Mouse (Mus musculus) liver (tissue): ENCODE results near the gene Tmem253.

Experiments used
- DNase-seq: peaks from one replicate; pipeline ENCODE4 v3.0.0-alpha.2; 2020; ENCODE audit warnings: mixed read lengths

Gene Tmem253

GRCm38 (mm10) chr14:52015445-52016100 lies at the start of gene Tmem253:
Tmem253 (plus strand) TSS chr14:52015658.
- DNase-seq: no peak

- DNase-seq: no peak
Observed at GRCm38 (mm10) chr14:51967400-51967799, 48.1 kb upstream of the Tmem253 start.

DNA sequence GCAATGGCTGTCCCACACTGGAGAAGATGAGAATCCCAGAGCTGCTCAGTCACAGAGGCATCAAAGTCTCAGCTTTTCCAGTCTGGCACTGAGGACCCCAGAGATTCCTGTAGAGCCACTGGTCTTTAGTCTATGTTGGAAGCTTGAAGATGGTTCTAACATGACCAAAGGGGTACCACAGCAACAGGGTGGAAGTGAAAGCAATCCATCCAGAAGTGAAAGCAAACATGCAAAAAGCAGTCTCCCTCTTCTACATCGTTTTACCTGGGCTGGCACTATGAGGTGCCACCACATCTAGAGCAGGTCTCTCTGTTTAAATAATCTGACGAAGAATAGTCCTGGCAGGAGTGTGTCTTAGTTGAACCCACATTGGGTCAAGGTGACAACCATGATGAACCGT lies 36.2 kb upstream of the Tmem253 start:
- DNase-seq: no peak

DNA sequence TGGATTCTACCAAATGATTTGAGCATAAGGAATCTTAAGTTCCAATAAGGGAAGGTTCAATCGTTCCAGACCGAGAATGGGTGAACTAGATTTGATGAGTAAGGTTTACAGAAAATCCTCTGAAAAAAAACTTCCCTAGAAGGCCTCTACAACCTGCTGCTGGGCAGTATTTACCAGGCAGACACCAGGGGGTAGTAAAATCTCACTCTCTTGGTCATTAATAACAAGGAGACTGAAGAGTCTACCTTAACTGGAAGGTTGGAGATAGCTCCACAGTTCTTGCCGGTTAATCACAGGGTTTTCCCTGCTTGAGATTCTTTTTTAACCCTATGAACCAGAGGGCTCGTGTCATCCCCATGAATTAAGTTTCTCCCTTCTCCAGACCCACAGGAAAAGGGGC lies 32.2 kb upstream of the Tmem253 start:
- no peak for DNase-seq

GRCm38 (mm10) chr14:51983855-51984246 lies 31.6 kb upstream of the Tmem253 start:
- DNase-seq: no peak

DNA sequence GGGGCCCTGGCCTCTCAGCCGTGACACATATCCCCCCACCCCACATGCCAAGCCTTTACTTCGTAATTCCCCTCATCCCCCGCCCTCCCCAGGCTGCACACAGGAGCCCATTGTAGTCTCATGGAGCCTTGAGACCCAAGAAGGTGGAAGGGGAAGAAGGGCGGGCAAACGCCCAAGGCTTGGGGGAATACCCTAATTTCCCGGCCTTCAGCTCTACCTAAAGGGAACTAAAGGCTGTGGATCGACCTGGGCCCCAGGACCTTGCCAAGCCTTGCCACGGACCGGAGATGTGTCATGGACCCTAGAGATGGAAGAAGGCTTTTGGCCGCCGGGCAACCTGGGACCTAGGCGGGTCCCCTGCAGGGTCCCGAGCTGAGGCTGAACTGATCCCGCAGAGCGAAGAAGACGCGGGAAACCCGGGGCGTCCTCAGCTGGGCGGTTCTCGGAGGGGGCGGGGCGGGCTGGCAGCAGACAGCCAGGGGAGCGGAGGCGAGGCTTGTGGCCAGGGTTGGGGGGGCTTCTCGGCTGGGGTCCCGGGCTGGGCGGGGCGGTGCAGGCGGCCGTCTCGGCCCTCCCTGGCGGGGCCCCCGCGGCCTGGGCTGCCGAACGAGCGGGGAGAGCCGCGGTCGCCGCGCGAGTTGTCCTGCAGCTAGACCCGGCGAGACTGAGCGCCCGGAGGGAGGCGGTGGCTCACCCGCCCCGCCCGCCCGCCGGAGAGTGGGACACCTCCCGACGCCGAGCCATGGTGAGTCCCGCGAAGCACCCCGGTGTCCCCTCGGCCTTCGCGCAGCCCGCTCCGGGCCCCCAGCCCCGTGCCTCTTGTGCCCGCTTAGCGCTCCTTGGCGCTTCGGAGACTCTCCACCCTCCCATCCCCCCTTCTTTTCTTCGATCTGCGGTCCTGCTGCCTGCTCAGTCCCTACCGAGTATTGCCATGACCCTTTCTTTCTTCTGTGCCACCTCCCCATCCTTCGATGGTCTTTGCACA lies 30.9 kb upstream of the Tmem253 start, which contains the start of gene Arhgef40:
Arhgef40 (plus strand) TSS at position 473 of the 985 bp plus-strand sequence.
- DNase-seq: peak; percentile 87

DNA sequence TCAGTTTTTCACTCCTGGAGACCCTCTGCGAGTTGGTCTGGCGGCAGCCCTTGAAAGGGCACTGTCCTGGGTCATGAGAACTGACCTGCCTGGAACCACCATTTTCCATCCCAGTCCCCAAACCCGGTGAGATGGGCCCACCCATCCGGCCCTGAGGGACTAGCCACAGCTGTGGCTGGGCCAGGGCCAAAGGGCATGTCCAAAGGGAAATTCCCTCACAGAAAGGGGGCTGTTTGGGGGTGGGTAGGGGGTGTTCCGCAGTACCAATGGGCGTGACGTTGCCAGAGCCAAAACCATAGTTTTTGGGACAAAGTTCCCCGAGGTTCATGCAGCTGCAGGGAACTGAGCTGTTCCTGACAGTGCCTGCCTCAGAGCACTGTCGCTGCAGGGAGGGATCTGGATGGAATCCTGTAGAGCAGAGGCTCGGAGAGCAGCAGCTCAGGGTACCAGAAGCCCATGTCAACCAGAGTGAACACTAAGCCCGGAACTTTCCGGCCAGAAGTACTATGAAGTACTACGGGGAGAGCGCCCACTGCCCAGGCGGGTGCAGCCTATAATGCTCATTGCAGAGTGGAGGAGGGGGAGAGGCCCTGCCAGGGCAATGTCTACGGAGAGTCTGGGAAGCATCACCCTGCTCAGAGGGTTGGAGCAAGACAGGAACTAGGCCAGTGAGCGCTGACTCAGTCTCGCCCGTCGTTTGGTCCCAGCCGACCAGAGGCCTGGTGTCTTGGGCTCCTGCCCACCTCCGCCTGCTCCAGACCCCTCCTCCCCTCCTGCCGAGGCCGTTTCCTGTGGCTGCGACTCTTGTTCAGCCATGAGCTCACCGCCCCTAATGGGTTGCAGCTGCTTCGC lies 29.9 kb upstream of the Tmem253 start:
- peak; percentile 71 for DNase-seq

- DNase-seq: no peak
Observed at GRCm38 (mm10) chr14:51986153-51986505, 29.3 kb upstream of the Tmem253 start.

DNA sequence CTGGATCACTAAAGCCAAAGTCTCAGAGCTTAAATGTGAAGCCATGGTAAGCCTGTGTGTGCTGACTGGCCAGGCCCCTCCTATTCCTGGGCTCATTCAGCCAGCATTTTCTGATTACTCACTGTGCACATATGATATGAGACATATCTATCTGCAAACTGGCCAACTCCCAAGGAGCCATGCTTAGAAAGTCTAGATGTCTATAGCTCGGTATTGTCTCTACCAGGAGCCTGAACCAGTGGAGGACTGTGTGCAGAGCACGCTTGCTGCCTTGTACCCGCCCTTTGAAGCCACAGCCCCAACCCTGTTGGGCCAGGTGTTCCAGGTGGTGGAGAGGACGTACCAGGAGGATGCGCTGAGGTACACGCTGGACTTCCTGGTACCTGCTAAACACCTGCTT lies 28.3 kb upstream of the Tmem253 start:
- DNase-seq: peak; percentile 64

GRCm38 (mm10) chr14:51988731-51989130 lies 26.7 kb upstream of the Tmem253 start:
- no peak for DNase-seq

DNA sequence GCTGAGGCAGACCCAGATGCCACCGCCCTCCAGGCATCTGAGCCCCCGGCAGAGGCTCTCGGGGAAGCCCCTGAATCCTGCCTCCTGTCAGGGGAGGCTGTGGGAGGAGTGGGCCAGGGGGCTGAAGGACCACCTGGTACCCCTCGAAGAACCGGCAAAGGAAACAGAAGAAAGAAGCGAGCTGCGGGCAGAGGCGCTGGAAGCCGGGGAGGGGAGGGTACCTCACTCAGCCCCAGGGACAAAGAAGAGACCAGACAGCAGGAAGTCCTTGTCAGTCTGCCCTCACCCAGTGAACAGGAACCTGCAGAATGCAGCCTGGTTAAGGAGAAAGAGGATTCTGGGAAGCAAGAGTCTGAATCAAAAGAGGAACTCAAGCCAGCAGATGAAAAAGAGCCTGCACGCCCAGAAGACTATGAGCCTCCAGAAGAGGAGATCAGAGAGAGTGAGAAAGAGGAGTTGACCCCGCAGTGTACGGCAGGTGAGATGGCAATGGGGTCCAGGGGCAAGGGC lies 25.9 kb upstream of the Tmem253 start:
- no peak for DNase-seq

DNA sequence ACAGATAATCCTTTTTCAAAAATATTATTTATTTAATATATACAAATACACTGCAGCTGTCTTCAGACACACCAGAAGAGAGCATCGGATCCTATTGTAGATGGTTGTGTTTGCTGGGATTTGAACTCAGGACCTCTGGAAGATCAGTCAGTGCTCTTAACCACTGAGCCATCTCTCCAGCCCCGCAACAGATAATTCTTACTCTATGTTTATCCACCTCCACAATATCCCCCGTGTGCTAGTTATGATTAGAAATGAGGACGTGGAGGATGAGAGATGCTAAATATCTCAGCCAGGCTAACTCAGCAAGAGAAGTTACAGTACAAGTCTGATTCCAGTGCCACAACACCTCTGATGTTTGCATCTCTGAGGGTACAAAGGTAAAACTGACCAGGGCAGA lies 21.0 kb upstream of the Tmem253 start:
- no peak for DNase-seq

GRCm38 (mm10) chr14:51995219-51995871 lies 20.1 kb upstream of the Tmem253 start:
- DNase-seq: no peak

DNA sequence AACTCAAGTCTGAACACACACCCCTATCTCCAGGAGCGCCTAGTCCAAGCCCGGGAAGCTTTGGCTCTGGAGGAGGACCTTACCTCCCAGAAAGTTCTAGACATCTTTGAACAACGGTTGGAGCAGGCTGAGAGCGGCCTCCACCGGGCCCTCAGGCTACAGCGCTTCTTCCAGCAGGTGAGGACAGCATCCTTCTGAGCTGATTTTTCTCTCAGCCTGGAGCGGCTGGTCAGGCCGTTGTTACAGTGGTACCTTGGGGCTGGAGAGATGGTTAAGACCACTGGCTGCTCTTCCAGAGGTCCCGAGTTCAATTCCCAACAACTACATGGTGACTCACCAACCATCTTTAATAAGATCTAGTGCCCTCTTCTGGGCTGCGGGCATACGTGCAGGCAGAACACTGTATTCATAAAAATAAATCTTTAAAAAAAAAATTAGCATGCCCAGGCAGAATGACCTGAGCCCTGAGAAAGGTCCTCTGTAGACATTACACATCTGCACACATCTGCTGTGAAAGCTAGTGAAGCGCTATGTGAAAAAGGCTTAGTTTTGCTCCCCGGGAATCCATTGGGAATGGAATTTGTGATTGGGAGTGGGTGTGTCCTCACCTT lies 19.1 kb upstream of the Tmem253 start:
- DNase-seq: no peak

DNA sequence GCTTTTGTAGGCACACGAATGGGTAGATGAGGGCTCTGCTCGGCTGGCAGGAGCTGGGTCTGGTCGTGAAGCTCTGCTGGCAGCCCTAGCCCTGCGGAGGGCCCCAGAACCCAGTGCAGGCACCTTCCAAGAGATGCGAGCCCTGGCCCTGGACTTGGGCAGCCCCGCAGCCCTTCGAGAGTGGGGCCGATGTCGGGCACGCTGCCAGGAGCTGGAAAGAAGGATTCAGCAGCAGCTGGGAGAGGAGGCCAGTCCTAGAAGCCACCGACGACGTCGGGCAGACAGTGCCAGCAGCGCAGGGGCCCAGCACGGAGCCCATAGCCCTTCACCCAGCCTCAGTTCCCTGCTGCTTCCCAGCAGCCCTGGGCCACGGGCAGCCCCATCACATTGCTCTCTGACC lies 18.6 kb upstream of the Tmem253 start:
- DNase-seq: no peak

GRCm38 (mm10) chr14:51997483-51997882 lies 18.0 kb upstream of the Tmem253 start:
- no peak for DNase-seq

DNA sequence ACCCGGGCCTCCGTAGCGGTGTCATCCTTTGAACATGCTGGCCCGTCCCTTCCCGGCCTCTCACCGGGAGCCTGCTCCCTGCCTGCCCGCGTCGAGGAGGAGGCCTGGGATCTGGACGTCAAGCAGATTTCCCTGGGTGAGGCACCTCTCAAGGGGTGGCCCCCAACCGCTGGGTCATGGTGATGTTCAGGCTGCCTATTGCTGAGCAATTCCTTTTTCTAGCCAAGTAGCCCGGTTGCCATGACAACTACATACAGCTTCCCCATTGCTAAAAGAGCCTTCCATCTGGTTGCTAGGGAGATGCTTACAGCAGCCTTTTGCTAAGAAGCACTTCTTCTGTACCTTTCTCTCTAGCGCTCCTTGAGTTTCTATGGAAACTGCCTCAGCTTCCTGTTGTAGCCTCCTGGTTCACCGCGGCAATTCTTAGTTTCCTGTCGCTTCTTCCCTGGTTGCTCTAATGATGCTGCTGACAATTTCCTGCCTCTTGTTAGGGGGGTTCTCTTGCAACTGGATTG lies 11.4 kb upstream of the Tmem253 start:
- DNase-seq: no peak

DNA sequence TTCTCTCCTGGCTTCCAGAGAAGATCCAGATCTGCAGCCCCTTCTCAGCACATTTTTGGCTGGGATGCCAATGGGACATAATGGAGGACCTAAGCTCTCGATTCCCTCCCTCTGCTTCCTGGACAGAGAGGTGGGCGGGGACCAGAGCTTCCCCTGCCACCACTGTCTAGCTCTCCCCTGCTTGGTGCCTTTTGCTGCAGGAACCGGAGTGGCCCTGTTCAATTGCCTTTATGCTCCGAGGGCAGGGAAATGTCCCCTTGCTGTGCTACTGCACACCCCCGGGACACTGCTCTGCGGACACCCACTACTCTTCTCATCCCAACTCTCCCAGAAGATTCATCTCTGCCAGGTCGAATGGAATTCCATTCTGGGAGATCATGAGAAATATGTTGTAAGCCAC lies 10.3 kb upstream of the Tmem253 start:
- DNase-seq: no peak

DNA sequence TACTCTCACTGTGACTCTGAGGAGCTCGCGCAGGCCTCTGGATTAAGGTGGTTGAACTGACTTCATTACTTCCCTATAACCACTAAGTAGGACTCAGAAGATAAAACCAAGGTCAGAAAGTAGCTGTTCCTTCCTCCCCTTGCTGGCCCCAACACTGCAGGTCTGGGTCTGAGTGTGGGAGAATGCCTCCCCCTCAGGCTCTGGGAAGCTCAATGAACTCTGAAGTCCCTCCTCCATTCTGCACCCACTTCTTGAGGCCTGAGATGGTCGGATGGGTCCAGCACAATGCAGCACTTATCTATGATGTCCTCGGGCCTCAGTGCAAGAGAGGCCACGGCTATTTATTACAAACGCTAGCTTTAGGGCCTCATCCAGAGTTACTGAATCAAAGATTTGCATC lies 9.8 kb upstream of the Tmem253 start:
- no peak for DNase-seq

DNA sequence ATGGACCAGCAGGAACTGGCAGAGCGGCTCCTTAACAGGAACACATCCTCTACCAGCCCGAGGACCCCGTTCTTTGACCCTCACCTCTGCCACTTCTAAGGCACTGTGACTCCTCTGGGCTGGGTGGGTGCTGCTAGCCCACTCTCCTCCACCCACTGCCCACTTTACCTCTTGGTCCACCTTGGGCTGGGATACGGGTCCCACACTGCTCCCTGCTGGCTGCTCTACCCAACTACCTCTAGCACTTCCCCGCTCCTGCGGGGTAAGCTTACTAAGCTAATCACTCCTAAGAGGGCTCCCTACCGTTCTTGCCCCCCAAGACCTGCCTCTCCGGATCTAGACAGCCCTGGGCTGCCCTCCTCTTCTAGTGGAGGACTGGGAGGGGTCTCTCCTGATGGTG lies 9.2 kb upstream of the Tmem253 start:
- DNase-seq: no peak

GRCm38 (mm10) chr14:52006771-52007170 lies 8.7 kb upstream of the Tmem253 start:
- no peak for DNase-seq
